Comparison of ENCODE assay signal across 8 mouse cellular contexts in genomic region chr7:118706051-118706450, GRCm38 (mm10). TPM values are rescaled to one million over a fixed set of nuclear protein-coding genes. Genes with fewer than 3 reads are reported as not detected.
DNase-seq lines count a peak whose midpoint lies in the region; ATAC-seq and TF ChIP-seq lines count a peak whose summit lies in the region.

No protein-coding gene starts in this region.

- no peak for TF ChIP-seq CTCF in olfactory bulb, adult 2 months (IDR thresholded peaks at IDR 0.05; ENCODE audit: insufficient read depth, low read depth, low read length)

- no peak for DNase-seq in cerebellum, postnatal 10 days
- DNase-seq in lung, postnatal 14 days, result no peak
- DNase-seq in limb, embryonic 10.5 days (ENCODE audit: low spot score), result no peak
- no peak for DNase-seq in gastrocnemius, postnatal 25 days

- H3K9me3 ChIP-seq in lung, embryonic 15.5 days, result no peaks in the 10 kb centered on the region
- no peaks in the 10 kb centered on the region for H3K9me3 ChIP-seq in limb, embryonic 10.5 days (replicated peaks)

- peak overlapping the region; percentile 91 for H3K27ac ChIP-seq in lung, embryonic 15.5 days
- H3K27ac ChIP-seq in limb, embryonic 10.5 days, result peak overlapping the region; percentile 92
- peak overlapping the region; percentile 96 for H3K27ac ChIP-seq in olfactory bulb, adult 2 months (ENCODE audit: insufficient read depth, low read depth, low read length)

- ATAC-seq in cerebellum, adult (ENCODE audit: insufficient number of reproducible peaks, low FRiP score, low TSS enrichment), result peak; percentile 24; the same call in 1 of the 2 replicates
- ATAC-seq in lung, embryonic 15.5 days (ENCODE audit: borderline replicate concordance, extremely low read depth, low FRiP score, low TSS enrichment), result no peak
- ATAC-seq in activated CD4-positive, CD25-positive, alpha-beta regulatory T cell, adult 4 months, result no peak

- TF ChIP-seq POLR2A in olfactory bulb, adult 2 months (IDR thresholded peaks at IDR 0.05; ENCODE audit: insufficient read depth, low read depth, low read length), result no peak

- peak overlapping the region; percentile 90 for H3K4me3 ChIP-seq in lung, embryonic 15.5 days
- peak overlapping the region; percentile 84 for H3K4me3 ChIP-seq in limb, embryonic 10.5 days
- no peak overlapping the region; the same call in 1 of the 2 replicates for H3K4me3 ChIP-seq in olfactory bulb, adult 2 months (ENCODE audit: insufficient read depth, low read depth, low read length)

- no peaks in the 10 kb centered on the region for H3K36me3 ChIP-seq in lung, embryonic 15.5 days
- no peaks in the 10 kb centered on the region; the same call in 1 of the 2 replicates for H3K36me3 ChIP-seq in limb, embryonic 10.5 days

- H3K9ac ChIP-seq in lung, embryonic 15.5 days, result no peak overlapping the region

- WGBS in lung, embryonic 15.5 days, result 28% methylated on average over 6 of the region's 6 CpGs
- WGBS in limb, embryonic 10.5 days, result 52% methylated on average over 6 of the region's 6 CpGs
- WGBS in olfactory bulb, adult 2 months, result 20% methylated on average over 6 of the region's 6 CpGs

- H3K27me3 ChIP-seq in lung, embryonic 15.5 days, result no peaks in the 10 kb centered on the region
- H3K27me3 ChIP-seq in limb, embryonic 10.5 days (ENCODE audit: low read depth, poor library complexity, severe bottlenecking), result no peaks in the 10 kb centered on the region

- H3K4me1 ChIP-seq in lung, embryonic 15.5 days, result peaks cover 28% of the 10 kb centered on the region
- peaks cover 25% of the 10 kb centered on the region for H3K4me1 ChIP-seq in limb, embryonic 10.5 days
- H3K4me1 ChIP-seq in olfactory bulb, adult 2 months (ENCODE audit: control insufficient read depth, insufficient read depth, low read length), result peaks cover 8% of the 10 kb centered on the region

- H3K4me2 ChIP-seq in lung, embryonic 15.5 days, result peak overlapping the region; percentile 83

RNA-seq across cellular contexts. Expression of gene Gde1, which starts 0.5 kb away (rescaled TPM):
- polyA plus RNA-seq in lung, embryonic 15.5 days (2015; fragmentation: Nextera tagmentation; extraction: Ambion mirVana), result 122 and 128 TPM in 2 replicates
- polyA plus RNA-seq in limb, embryonic 10.5 days (2016; fragmentation: Nextera tagmentation; extraction: Ambion mirVana), result 62.8 and 64.9 TPM in 2 replicates
- not detected in 2 replicates for polyA plus RNA-seq in olfactory bulb, adult 2 months (2012; ENCODE audit: insufficient read depth, insufficient read length, low replicate concordance, missing spikeins)
- polyA plus RNA-seq in activated CD4-positive, CD25-positive, alpha-beta regulatory T cell, adult 4 months (2017; shearing (Covaris generic)), result 10 to 100 TPM; 16.7 to 17.5 TPM
- total RNA-seq in gastrocnemius, postnatal 25 days (2021), result 10 to 100 TPM; 32.7 to 38.1 TPM

RNA-seq across cellular contexts. Expression of gene Ccp110, which starts 6.3 kb away (rescaled TPM):
- 18.4 and 20.3 TPM in 2 replicates for polyA plus RNA-seq in lung, embryonic 15.5 days (2015; fragmentation: Nextera tagmentation; extraction: Ambion mirVana)
- polyA plus RNA-seq in limb, embryonic 10.5 days (2016; fragmentation: Nextera tagmentation; extraction: Ambion mirVana), result 27.8 and 35.1 TPM in 2 replicates
- not detected in 2 replicates for polyA plus RNA-seq in olfactory bulb, adult 2 months (2012; ENCODE audit: insufficient read depth, insufficient read length, low replicate concordance, missing spikeins)
- polyA plus RNA-seq in activated CD4-positive, CD25-positive, alpha-beta regulatory T cell, adult 4 months (2017; shearing (Covaris generic)), result 1 to 10 TPM; 3.6 to 5.3 TPM
- total RNA-seq in gastrocnemius, postnatal 25 days (2021), result 1 to 10 TPM; 2.4 to 2.8 TPM

RNA-seq across cellular contexts. Expression of gene Vps35l, which starts 34.0 kb away (rescaled TPM):
- polyA plus RNA-seq in lung, embryonic 15.5 days (2015; fragmentation: Nextera tagmentation; extraction: Ambion mirVana), result 63.6 and 64.5 TPM in 2 replicates
- 58.5 and 60.2 TPM in 2 replicates for polyA plus RNA-seq in limb, embryonic 10.5 days (2016; fragmentation: Nextera tagmentation; extraction: Ambion mirVana)
- polyA plus RNA-seq in olfactory bulb, adult 2 months (2012; ENCODE audit: insufficient read depth, insufficient read length, low replicate concordance, missing spikeins), result not detected in 2 replicates
- polyA plus RNA-seq in activated CD4-positive, CD25-positive, alpha-beta regulatory T cell, adult 4 months (2017; shearing (Covaris generic)), result 10 to 100 TPM; 54.5 to 62.0 TPM
- 10 to 100 TPM; 16.5 to 18.7 TPM for total RNA-seq in gastrocnemius, postnatal 25 days (2021)
